Mouse (Mus musculus) ES-Bruce4 (cell line): ENCODE results near the gene Pdgfb. TPM values are rescaled to one million over a fixed set of nuclear protein-coding genes. Genes with fewer than 3 reads are reported as not detected.
A peak's percentile ranks its signal among the peaks of the same experiment; 100 is the strongest.

Experiments
- H3K27ac ChIP-seq: 2 replicates; pipeline ENCODE4 v1.5.1; 2012; ENCODE audit warnings: low read length, inconsistent platforms; ENCODE audit not compliant: insufficient read depth
- H3K27me3 ChIP-seq: 2 replicates; pipeline ENCODE4 v1.6.1; 2012; ENCODE audit warnings: mild to moderate bottlenecking, low read length, inconsistent platforms; ENCODE audit not compliant: control insufficient read depth, poor library complexity, insufficient read depth, severe bottlenecking
- H3K36me3 ChIP-seq: 2 replicates; pipeline ENCODE4 v1.6.1; 2012; ENCODE audit warnings: inconsistent platforms, mild to moderate bottlenecking, low read length, moderate library complexity; ENCODE audit not compliant: control insufficient read depth, poor library complexity, insufficient read depth, severe bottlenecking
- H3K4me1 ChIP-seq: one replicate; pipeline ENCODE4 v1.8.1; 2011; ENCODE audit warnings: low read length; ENCODE audit not compliant: control insufficient read depth, insufficient read depth
- H3K4me3 ChIP-seq: 2 replicates; pipeline ENCODE4 v1.5.1; 2011; ENCODE audit warnings: low read depth, mild to moderate bottlenecking, low read length
- H3K9ac ChIP-seq: 2 replicates; pipeline ENCODE4 v1.6.1; 2012; ENCODE audit warnings: low read depth, mild to moderate bottlenecking, inconsistent platforms; ENCODE audit not compliant: poor library complexity, severe bottlenecking
- H3K9me3 ChIP-seq: replicated peaks from 2 replicates; pipeline ENCODE4 v1.6.1; 2012; ENCODE audit warnings: mild to moderate bottlenecking, low read length, inconsistent platforms; ENCODE audit not compliant: control insufficient read depth, poor library complexity, insufficient read depth, severe bottlenecking
- CTCF ChIP-seq: IDR thresholded peaks from one replicate; pipeline ENCODE4 v1.8.1; 2011; ENCODE audit warnings: low read depth, low read length
- EP300 ChIP-seq: IDR thresholded peaks from 2 replicates; pipeline ENCODE4 v1.6.1; 2011; ENCODE audit warnings: low read depth, low read length; ENCODE audit not compliant: insufficient read depth
- POLR2A ChIP-seq: IDR thresholded peaks from one replicate; pipeline ENCODE4 v1.8.1; 2011; ENCODE audit warnings: low read length; ENCODE audit not compliant: insufficient read depth
- polyA plus RNA-seq: library from polyadenylated mRNA; stranded (reverse); fragments of >200 nt; gene quantifications from 2 replicates; pipeline ENCODE4 v1.2.4, GENCODE M21; 2011; ENCODE audit warnings: low read depth; ENCODE audit not compliant: missing spikeins, insufficient read depth, insufficient read length

The Pdgfb gene
- polyA plus RNA-seq, 1 experiment, result 17.1 TPM

GRCm38 (mm10) chr15:80012527-80013201 lies 2.1 kb downstream of the Pdgfb start:
- Histone ChIP-seq H3K4me3 (peak overlapping the region; percentile 58), H3K4me1 (peaks cover 5% of the 10 kb centered on the region), H3K27ac (no peak overlapping the region), H3K9me3 (no peaks in the 10 kb centered on the region), H3K27me3 (peaks cover 7% of the 10 kb centered on the region), H3K9ac (peak overlapping the region; percentile 79), H3K36me3 (no peaks in the 10 kb centered on the region)
- TF ChIP-seq CTCF, result no peak
- 0 out of 2 replicates have a peak, but pooled peaks have one; percentile 64 for TF ChIP-seq EP300

GRCm38 (mm10) chr15:80011778-80012526 lies 2.8 kb downstream of the Pdgfb start:
- H3K4me1 ChIP-seq, result peaks cover 5% of the 10 kb centered on the region
- H3K4me3 ChIP-seq, result peak overlapping the region; percentile 58
- H3K36me3 ChIP-seq, result no peaks in the 10 kb centered on the region
- H3K27ac ChIP-seq, result no peak overlapping the region
- TF ChIP-seq EP300 (no peak), CTCF (peak; percentile 46)
- no peaks in the 10 kb centered on the region for H3K9me3 ChIP-seq
- peaks cover 7% of the 10 kb centered on the region for H3K27me3 ChIP-seq
- H3K9ac ChIP-seq, result peak overlapping the region; percentile 79

GRCm38 (mm10) chr15:80011194-80011593 lies 3.6 kb downstream of the Pdgfb start:
- H3K9me3 ChIP-seq, result no peaks in the 10 kb centered on the region
- peaks cover 5% of the 10 kb centered on the region for H3K4me1 ChIP-seq
- no peak for TF ChIP-seq CTCF
- no peak for TF ChIP-seq EP300
- TF ChIP-seq POLR2A, result no peak
- no peak overlapping the region for H3K4me3 ChIP-seq
- peaks cover 7% of the 10 kb centered on the region for H3K27me3 ChIP-seq
- no peak overlapping the region for H3K9ac ChIP-seq
- H3K27ac ChIP-seq, result no peak overlapping the region
- no peaks in the 10 kb centered on the region for H3K36me3 ChIP-seq

GRCm38 (mm10) chr15:80010182-80010558 lies 4.6 kb downstream of the Pdgfb start:
- no peaks in the 10 kb centered on the region for H3K9me3 ChIP-seq
- H3K9ac ChIP-seq, result no peak overlapping the region
- no peak overlapping the region for H3K4me3 ChIP-seq
- no peak overlapping the region for H3K27ac ChIP-seq
- peaks cover 6% of the 10 kb centered on the region for H3K4me1 ChIP-seq
- no peaks in the 10 kb centered on the region for H3K36me3 ChIP-seq
- peaks cover 7% of the 10 kb centered on the region for H3K27me3 ChIP-seq
- TF ChIP-seq CTCF, result no peak
- TF ChIP-seq POLR2A, result no peak
- TF ChIP-seq EP300, result no peak

- Histone ChIP-seq H3K4me1 (peaks cover 9% of the 10 kb centered on the region), H3K9me3 (no peaks in the 10 kb centered on the region), H3K27me3 (peaks cover 7% of the 10 kb centered on the region), H3K4me3 (no peak overlapping the region), H3K9ac (no peak overlapping the region), H3K27ac (no peak overlapping the region), H3K36me3 (no peaks in the 10 kb centered on the region)
- no peak for TF ChIP-seq POLR2A
- TF ChIP-seq CTCF, result no peak
- TF ChIP-seq EP300, result no peak
Measured at GRCm38 (mm10) chr15:80009421-80010181, 5.2 kb downstream of the Pdgfb start.
